Mouse (Mus musculus): ENCODE results near the gene C4b. TPM values are rescaled to one million over a fixed set of nuclear protein-coding genes. Genes with fewer than 3 reads are reported as not detected.

C4b gene
- polyA plus RNA-seq, 1 experiment from 2014 or later, result 0.23 TPM

DNA sequence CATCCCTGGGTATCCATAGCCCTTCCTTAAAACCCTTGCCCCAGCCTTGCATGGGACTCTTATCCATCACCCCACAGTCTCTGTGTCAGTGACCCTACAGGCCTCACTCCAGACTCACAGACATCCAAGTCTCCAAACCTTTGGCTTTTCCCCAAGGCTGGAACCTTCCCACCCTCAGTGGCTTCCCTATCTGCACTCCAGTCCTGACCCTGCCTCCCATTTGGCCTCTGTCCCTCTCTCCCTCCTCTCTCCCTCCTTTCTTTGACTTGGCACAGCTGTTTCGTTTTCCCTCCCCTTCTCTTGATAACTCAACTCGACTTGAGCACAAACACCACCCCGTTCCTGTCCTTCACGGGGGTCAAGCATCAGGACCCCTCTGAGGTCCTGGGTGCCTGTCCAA, 53.2 kb downstream of the C4b start:
- Histone ChIP-seq H3K4me1 (replicated peaks; ENCODE audit: control insufficient read depth, insufficient read depth, low read length) (no peaks in the 10 kb centered on the region), H3K4me3 (ENCODE audit: low read depth, low read length) (no peak overlapping the region), H3K27ac (ENCODE audit: low read depth, low read length) (no peak overlapping the region), H3K9me3 (ENCODE audit: control insufficient read depth, low read length) (no peaks in the 10 kb centered on the region), H3K9ac (ENCODE audit: low read depth, low read length) (no peak overlapping the region), H3K27me3 (replicated peaks; ENCODE audit: control insufficient read depth, insufficient read depth, low read length) (no peaks in the 10 kb centered on the region), H3K4me2 (no peak overlapping the region), H3K36me3 (ENCODE audit: control insufficient read depth, insufficient read depth, low read length) (no peaks in the 10 kb centered on the region)
- no peak for ATAC-seq (replicated peaks; ENCODE audit: low FRiP score)
- 72% methylated on average over 4 of the region's 4 CpGs for WGBS
- no peak for DNase-seq (ENCODE audit: low spot score)

DNA sequence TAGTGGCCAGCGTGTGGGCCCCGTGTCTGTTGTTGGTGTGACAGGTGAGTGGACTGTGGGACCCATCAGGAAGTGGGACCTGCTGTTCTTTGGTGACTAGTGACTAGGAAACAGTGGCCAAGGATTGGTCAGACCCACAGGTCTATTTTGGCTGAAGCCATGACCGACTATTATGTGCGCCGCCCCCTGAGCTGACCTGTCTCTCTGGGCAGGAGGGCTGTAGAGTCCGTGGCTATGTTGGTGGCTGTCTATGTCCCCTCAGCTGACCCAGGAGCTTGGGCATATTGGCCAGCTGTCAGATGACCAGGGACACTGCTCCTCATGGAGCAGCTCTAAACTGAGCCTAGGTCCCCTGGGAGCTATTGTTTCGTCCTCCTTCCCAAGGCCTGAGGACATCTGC, 54.8 kb downstream of the C4b start:
- WGBS, result 86% methylated on average over 7 of the region's 7 CpGs
- Histone ChIP-seq H3K4me3 (ENCODE audit: low read depth, low read length) (no peak overlapping the region), H3K9me3 (ENCODE audit: control insufficient read depth, low read length) (no peaks in the 10 kb centered on the region), H3K4me1 (replicated peaks; ENCODE audit: control insufficient read depth, insufficient read depth, low read length) (no peaks in the 10 kb centered on the region), H3K27me3 (replicated peaks; ENCODE audit: control insufficient read depth, insufficient read depth, low read length) (no peaks in the 10 kb centered on the region), H3K27ac (ENCODE audit: low read depth, low read length) (no peak overlapping the region), H3K9ac (ENCODE audit: low read depth, low read length) (no peak overlapping the region), H3K36me3 (ENCODE audit: control insufficient read depth, insufficient read depth, low read length) (no peaks in the 10 kb centered on the region), H3K4me2 (no peak overlapping the region)
- ATAC-seq (replicated peaks; ENCODE audit: low FRiP score), result no peak
- no peak for DNase-seq (ENCODE audit: low spot score)

DNA sequence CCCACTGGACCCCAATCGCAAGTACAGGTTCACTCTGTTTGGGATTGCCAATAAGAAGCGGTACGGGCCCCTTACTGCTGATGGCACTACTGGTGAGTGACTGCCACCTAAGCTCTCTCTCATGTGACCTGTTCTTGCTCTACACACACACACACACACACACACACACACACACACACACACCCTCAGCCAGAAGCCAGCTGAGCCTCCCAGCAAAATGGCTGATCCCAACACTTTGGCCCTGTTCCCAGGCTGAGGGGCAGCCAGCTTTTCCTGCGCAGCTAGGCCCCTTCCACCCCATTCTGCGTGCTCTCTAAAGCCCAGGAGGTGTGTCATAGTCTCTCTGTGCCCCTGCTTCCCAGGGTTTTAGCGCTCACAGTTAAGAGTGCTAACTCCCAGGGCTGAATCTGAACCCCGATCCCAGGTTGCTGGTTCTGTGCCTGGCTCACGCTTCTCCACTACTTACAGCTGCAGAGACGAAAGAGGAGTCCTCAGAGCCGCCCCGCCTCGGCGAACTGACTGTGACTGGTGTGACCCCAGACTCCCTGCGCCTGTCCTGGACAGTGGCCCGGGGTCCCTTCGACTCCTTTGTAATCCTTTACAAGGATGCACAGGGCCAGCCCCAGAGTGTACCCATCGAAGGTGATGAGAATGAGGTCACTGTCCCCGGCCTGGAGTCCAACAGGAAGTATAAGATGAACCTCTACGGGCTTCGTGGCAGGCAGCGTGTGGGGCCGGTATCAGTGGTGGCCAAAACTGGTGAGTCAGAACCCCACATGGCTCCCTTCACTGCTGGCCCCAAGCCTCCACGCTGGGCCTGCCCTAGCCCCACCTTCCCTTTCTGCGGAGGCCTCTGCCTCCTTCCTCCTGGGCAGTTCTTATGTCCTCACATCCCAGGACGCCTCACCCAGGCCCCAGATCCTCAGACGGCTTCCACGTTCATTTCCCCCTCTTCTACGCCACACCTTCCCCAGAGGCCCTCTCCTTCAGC, 58.3 kb downstream of the C4b start:
- DNase-seq (ENCODE audit: low spot score), result no peak
- Histone ChIP-seq H3K4me1 (replicated peaks; ENCODE audit: control insufficient read depth, insufficient read depth, low read length) (no peaks in the 10 kb centered on the region), H3K9me3 (ENCODE audit: control insufficient read depth, low read length) (no peaks in the 10 kb centered on the region), H3K4me3 (ENCODE audit: low read depth, low read length) (no peak overlapping the region), H3K36me3 (ENCODE audit: control insufficient read depth, insufficient read depth, low read length) (no peaks in the 10 kb centered on the region), H3K27me3 (replicated peaks; ENCODE audit: control insufficient read depth, insufficient read depth, low read length) (peaks cover 11% of the 10 kb centered on the region), H3K9ac (ENCODE audit: low read depth, low read length) (no peak overlapping the region), H3K4me2 (no peak overlapping the region), H3K27ac (ENCODE audit: low read depth, low read length) (no peak overlapping the region)
- no peak for ATAC-seq (replicated peaks; ENCODE audit: low FRiP score)
- WGBS, result 70% methylated on average over 28 of the region's 28 CpGs

DNA sequence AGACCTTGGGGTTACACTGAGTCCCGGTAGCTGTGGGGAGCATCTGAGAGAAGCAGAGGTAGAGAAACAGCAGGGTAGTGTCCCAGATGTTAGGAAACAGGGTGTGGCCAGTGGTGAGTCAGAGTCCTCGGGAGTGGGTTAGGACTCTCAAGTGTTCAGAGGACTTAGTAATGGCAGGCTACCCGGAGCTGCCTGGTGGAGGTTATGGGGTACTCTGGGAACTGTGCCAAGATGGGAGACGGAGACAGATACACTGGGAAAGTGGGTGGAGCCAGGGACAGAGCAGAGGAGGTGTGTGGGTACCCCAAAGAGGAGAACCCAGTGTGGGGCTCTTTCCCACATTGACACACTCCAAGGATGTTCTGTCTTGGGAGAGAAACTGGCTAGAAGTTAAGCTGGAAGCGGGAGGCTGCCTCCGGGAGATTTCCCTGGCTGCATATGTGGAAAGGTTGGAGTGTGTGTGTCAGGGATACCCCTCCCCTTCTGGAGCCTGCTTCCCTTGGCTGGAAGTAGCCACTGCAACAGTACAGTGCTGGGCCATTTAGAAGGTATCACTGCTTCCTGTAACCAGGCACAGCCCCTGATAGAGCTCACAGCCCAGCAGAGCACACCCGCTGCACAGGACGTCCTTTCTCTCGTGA, 59.3 kb downstream of the C4b start:
- no peaks in the 10 kb centered on the region for H3K36me3 ChIP-seq (ENCODE audit: control insufficient read depth, insufficient read depth, low read length)
- H3K9ac ChIP-seq (ENCODE audit: low read depth, low read length), result no peak overlapping the region
- ATAC-seq (replicated peaks; ENCODE audit: low FRiP score), result no peak
- no peaks in the 10 kb centered on the region for H3K9me3 ChIP-seq (ENCODE audit: control insufficient read depth, low read length)
- peaks cover 22% of the 10 kb centered on the region for H3K27me3 ChIP-seq (replicated peaks; ENCODE audit: control insufficient read depth, insufficient read depth, low read length)
- no peak for DNase-seq (ENCODE audit: low spot score)
- WGBS, result 62% methylated on average over 9 of the region's 9 CpGs
- no peaks in the 10 kb centered on the region for H3K4me1 ChIP-seq (replicated peaks; ENCODE audit: control insufficient read depth, insufficient read depth, low read length)
- H3K4me3 ChIP-seq (ENCODE audit: low read depth, low read length), result no peak overlapping the region
- no peak overlapping the region for H3K4me2 ChIP-seq
- no peak overlapping the region for H3K27ac ChIP-seq (ENCODE audit: low read depth, low read length)

DNA sequence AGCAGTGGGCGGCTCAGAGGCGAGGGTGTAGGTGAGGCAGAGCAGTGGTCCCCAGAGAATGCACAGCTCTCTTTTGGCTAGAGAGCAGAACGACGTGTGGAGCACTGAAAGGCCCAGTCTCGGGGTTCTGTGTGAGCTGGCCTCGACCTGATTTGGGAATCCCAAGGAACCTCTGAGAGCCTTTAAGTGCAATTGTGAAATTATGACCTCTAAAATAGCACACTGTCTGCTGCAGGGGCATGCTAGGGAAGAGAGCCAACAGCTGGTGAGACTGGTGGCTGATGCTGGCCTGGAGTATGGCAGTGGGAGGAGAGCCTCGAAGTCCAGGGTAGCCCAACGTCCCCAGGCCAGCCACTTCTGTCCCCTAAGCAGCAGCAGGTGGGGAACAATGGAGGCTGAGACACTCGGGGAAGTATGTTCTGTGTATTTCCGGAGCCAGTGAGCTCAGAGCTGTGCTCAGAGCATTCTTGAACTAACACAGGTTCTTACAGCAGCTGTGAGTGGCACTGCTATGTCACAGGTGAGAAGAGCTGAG, 59.9 kb downstream of the C4b start:
- no peak for DNase-seq (ENCODE audit: low spot score)
- WGBS, result 69% methylated on average over 10 of the region's 10 CpGs
- Histone ChIP-seq H3K4me3 (ENCODE audit: low read depth, low read length) (no peak overlapping the region), H3K9ac (ENCODE audit: low read depth, low read length) (no peak overlapping the region), H3K9me3 (ENCODE audit: control insufficient read depth, low read length) (no peaks in the 10 kb centered on the region), H3K27ac (ENCODE audit: low read depth, low read length) (no peak overlapping the region), H3K36me3 (ENCODE audit: control insufficient read depth, insufficient read depth, low read length) (no peaks in the 10 kb centered on the region), H3K4me2 (no peak overlapping the region), H3K4me1 (replicated peaks; ENCODE audit: control insufficient read depth, insufficient read depth, low read length) (no peaks in the 10 kb centered on the region), H3K27me3 (replicated peaks; ENCODE audit: control insufficient read depth, insufficient read depth, low read length) (peaks cover 28% of the 10 kb centered on the region)
- no peak for ATAC-seq (replicated peaks; ENCODE audit: low FRiP score)

DNA sequence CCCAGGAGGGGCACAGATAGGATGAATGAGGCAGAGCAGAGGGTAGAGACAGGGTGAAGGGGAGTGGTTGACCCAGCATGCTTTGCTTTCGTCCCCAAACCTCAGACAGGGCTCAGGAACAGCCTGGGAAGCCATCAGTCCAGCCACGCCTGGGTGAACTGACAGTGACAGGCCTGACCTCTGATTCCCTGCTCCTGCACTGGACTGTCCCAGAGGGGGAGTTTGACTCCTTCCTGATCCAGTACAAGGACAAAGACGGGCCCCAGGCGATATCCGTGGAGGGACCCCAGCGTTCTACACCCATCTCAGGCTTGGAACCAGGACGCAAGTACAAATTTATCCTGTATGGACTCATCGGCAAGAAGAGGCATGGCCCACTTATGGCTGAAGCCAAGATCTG, 60.5 kb downstream of the C4b start:
- no peaks in the 10 kb centered on the region for H3K9me3 ChIP-seq (ENCODE audit: control insufficient read depth, low read length)
- ATAC-seq (replicated peaks; ENCODE audit: low FRiP score) (no peak), DNase-seq (ENCODE audit: low spot score) (no peak)
- H3K4me3 ChIP-seq (ENCODE audit: low read depth, low read length), result no peak overlapping the region
- no peak overlapping the region for H3K4me2 ChIP-seq
- no peaks in the 10 kb centered on the region for H3K36me3 ChIP-seq (ENCODE audit: control insufficient read depth, insufficient read depth, low read length)
- no peak overlapping the region for H3K9ac ChIP-seq (ENCODE audit: low read depth, low read length)
- 74% methylated on average over 8 of the region's 8 CpGs for WGBS
- no peaks in the 10 kb centered on the region for H3K4me1 ChIP-seq (replicated peaks; ENCODE audit: control insufficient read depth, insufficient read depth, low read length)
- no peak overlapping the region for H3K27ac ChIP-seq (ENCODE audit: low read depth, low read length)
- peaks cover 34% of the 10 kb centered on the region for H3K27me3 ChIP-seq (replicated peaks; ENCODE audit: control insufficient read depth, insufficient read depth, low read length)

DNA sequence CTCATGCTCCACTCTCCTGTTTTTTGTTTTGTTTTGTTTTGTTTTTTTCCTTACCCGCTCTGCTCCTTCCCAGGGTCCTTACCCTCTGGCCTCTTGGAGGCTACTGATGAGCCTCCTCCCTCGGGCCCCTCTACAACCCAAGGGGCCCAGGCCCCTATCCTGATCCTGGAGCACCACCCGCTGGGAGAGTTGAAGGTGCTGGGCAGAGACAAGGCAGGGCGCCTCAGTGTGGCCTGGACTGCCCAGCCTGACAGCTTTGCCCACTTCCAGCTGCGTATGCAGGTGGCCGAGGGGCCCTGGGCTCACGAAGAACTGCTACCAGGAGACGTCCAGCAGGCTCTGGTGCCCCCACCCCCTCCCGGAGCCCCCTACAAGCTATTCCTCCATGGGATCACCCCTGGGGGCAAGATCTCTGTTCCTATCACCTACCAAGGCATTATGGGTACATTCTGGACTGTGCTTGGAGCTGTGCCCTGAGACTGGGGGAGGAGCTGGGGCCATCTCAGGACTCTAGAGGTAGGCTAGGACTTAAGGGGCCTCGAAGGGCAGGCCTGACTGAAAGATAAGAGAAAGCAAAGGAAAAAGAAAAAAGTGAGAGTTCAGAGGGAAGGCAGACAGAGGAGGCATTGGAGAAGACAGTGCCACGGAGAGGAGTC, 61.7 kb downstream of the C4b start:
- Histone ChIP-seq H3K4me2 (no peak overlapping the region), H3K36me3 (ENCODE audit: control insufficient read depth, insufficient read depth, low read length) (no peaks in the 10 kb centered on the region), H3K27ac (ENCODE audit: low read depth, low read length) (no peak overlapping the region), H3K9me3 (ENCODE audit: control insufficient read depth, low read length) (no peaks in the 10 kb centered on the region), H3K9ac (ENCODE audit: low read depth, low read length) (no peak overlapping the region), H3K4me1 (replicated peaks; ENCODE audit: control insufficient read depth, insufficient read depth, low read length) (no peaks in the 10 kb centered on the region), H3K4me3 (ENCODE audit: low read depth, low read length) (no peak overlapping the region), H3K27me3 (replicated peaks; ENCODE audit: control insufficient read depth, insufficient read depth, low read length) (peaks cover 38% of the 10 kb centered on the region)
- no peak for ATAC-seq (replicated peaks; ENCODE audit: low FRiP score)
- DNase-seq (ENCODE audit: low spot score), result no peak
- WGBS, result 60% methylated on average over 11 of the region's 11 CpGs

DNA sequence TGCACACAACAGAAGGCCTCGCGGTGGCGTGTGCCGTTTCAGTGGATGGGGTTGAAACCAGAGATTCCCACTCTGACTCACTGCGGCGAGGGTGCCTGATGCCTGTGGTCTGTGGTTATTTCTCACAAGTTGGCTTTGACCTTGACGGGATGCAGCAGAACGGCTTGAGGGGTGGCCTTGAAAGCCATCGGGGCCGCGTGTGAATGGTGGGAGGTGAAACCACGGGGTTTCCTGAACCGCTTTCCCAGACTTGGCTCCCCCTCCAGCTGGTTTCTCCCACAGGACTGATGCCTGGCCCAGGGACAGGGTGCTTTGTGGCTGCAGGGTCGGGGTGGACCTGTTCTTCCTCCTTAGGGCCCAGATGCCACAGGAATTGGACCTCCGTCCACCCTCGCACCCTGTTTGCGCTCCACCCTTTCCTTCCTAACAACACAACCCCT, 62.5 kb downstream of the C4b start:
- no peak overlapping the region for H3K4me3 ChIP-seq (ENCODE audit: low read depth, low read length)
- H3K9ac ChIP-seq (ENCODE audit: low read depth, low read length), result no peak overlapping the region
- no peaks in the 10 kb centered on the region for H3K36me3 ChIP-seq (ENCODE audit: control insufficient read depth, insufficient read depth, low read length)
- peaks cover 42% of the 10 kb centered on the region for H3K27me3 ChIP-seq (replicated peaks; ENCODE audit: control insufficient read depth, insufficient read depth, low read length)
- no peaks in the 10 kb centered on the region for H3K9me3 ChIP-seq (ENCODE audit: control insufficient read depth, low read length)
- no peaks in the 10 kb centered on the region for H3K4me1 ChIP-seq (replicated peaks; ENCODE audit: control insufficient read depth, insufficient read depth, low read length)
- ATAC-seq (replicated peaks; ENCODE audit: low FRiP score) (no peak), DNase-seq (ENCODE audit: low spot score) (no peak)
- WGBS, result 53% methylated on average over 17 of the region's 17 CpGs
- H3K27ac ChIP-seq (ENCODE audit: low read depth, low read length), result no peak overlapping the region
- H3K4me2 ChIP-seq, result no peak overlapping the region
